Mouse (Mus musculus): Measurements from ENCODE around the gene Ppp1r13b. TPM values are rescaled to one million over a fixed set of nuclear protein-coding genes. Genes with fewer than 3 reads are reported as not detected.

Ppp1r13b gene
- polyA plus RNA-seq, 1 experiment from 2014 or later = 14.9 TPM

Other genes with a start within 250 kb of the Ppp1r13b start
- 132 and 183 TPM in 2 replicates for gene Ckb, start 235.8 kb downstream of the Ppp1r13b start, polyA plus RNA-seq (2015; fragmentation: Nextera tagmentation; extraction: Ambion mirVana)
- 14.4 and 14.8 TPM in 2 replicates for gene Trmt61a, start 230.0 kb downstream of the Ppp1r13b start, polyA plus RNA-seq (2015; fragmentation: Nextera tagmentation; extraction: Ambion mirVana)
- gene Bag5, start 194.9 kb downstream of the Ppp1r13b start, polyA plus RNA-seq (2015; fragmentation: Nextera tagmentation; extraction: Ambion mirVana) = 69.4 and 71.2 TPM in 2 replicates
- gene Apopt1, start 194.8 kb downstream of the Ppp1r13b start, polyA plus RNA-seq (2015; fragmentation: Nextera tagmentation; extraction: Ambion mirVana) = 48.4 and 51.2 TPM in 2 replicates
- gene Klc1, start 149.3 kb downstream of the Ppp1r13b start, polyA plus RNA-seq (2015; fragmentation: Nextera tagmentation; extraction: Ambion mirVana) = 107 and 121 TPM in 2 replicates
- gene Xrcc3, start 94.2 kb downstream of the Ppp1r13b start, polyA plus RNA-seq (2015; fragmentation: Nextera tagmentation; extraction: Ambion mirVana) = 8.4 and 9.9 TPM in 2 replicates
- gene Zfyve21, start 93.9 kb downstream of the Ppp1r13b start, polyA plus RNA-seq (2015; fragmentation: Nextera tagmentation; extraction: Ambion mirVana) = 122 and 141 TPM in 2 replicates
- 515 and 585 TPM in 2 replicates for gene Atp5mpl, start 58.9 kb upstream of the Ppp1r13b start, polyA plus RNA-seq (2015; fragmentation: Nextera tagmentation; extraction: Ambion mirVana)
- gene Tdrd9, start 63.4 kb upstream of the Ppp1r13b start, polyA plus RNA-seq (2015; fragmentation: Nextera tagmentation; extraction: Ambion mirVana) = 0.19 and 0.88 TPM in 2 replicates
- not detected in 2 replicates for gene Rd3l, start 73.2 kb upstream of the Ppp1r13b start, polyA plus RNA-seq (2015; fragmentation: Nextera tagmentation; extraction: Ambion mirVana)
- 8.0 and 9.2 TPM in 2 replicates for gene Aspg, start 198.6 kb upstream of the Ppp1r13b start, polyA plus RNA-seq (2015; fragmentation: Nextera tagmentation; extraction: Ambion mirVana)
- gene Kif26a, start 238.1 kb upstream of the Ppp1r13b start, polyA plus RNA-seq (2015; fragmentation: Nextera tagmentation; extraction: Ambion mirVana) = 6.3 and 8.7 TPM in 2 replicates